Mouse (Mus musculus): Measurements from ENCODE around the gene Pnpla7. TPM values are rescaled to one million over a fixed set of nuclear protein-coding genes. Genes with fewer than 3 reads are reported as not detected.
A peak's percentile ranks its signal among the peaks of the same experiment; 100 is the strongest.
"Not testable (repeated sequence)": the region's sequence is repeated elsewhere in the genome, so short reads cannot be mapped to it uniquely, and the experiment has no call there.

The Pnpla7 gene
- 3.6 and 5.5 TPM in 2 replicates for polyA plus RNA-seq (2016; fragmentation: Nextera tagmentation; extraction: Ambion mirVana)

DNA sequence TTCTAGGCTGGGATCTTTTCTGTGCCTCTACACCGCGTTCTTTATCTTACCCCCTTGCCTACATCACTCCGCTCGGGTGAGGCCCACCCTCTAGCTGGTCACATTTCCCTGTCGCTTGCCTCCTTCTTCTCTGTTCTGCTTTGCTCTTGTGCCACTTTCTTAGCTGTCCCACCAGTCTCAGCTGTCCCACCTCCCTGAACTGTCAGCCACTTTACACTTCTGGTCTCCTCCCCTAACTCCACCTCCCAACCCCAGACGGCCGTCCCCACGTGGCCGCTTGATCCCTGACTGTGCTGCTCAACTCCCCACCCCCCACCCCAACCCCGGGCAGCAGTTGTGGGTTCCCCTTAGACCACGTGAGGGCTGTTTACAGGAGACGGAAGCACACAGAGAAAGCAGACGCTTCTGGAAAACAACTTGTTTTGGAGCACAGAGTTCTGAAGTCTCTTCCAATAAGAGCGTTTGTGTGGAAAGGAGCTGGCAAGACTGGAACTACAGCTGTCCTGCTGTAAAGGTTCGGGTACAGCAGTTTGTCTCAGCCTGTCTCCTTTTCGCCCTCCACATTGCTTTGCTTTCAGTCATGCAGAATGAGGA, at the start of gene Pnpla7:
Gene Pnpla7 (plus strand): TSS at position 330 of the 594 bp plus-strand sequence.
- Histone ChIP-seq H3K4me3 (peak within 1 kb of the TSS; percentile 76), H3K4me1 (peaks cover 21% of the 10 kb centered on the region), H3K27me3 (no peaks in the 10 kb centered on the region), H3K27ac (replicated peaks) (peak within 1 kb of the TSS; percentile 91), H3K36me3 (peaks cover 16% of the 10 kb centered on the region), H3K4me2 (replicated peaks) (peak within 1 kb of the TSS; percentile 94), H3K9me3 (no peaks in the 10 kb centered on the region), H3K9ac (replicated peaks) (peak within 1 kb of the TSS; percentile 83)
- peak; percentile 25 for ATAC-seq (ENCODE audit: low FRiP score, low read depth)
- WGBS: under 1% methylated on average over 16 of the region's 16 CpGs

DNA sequence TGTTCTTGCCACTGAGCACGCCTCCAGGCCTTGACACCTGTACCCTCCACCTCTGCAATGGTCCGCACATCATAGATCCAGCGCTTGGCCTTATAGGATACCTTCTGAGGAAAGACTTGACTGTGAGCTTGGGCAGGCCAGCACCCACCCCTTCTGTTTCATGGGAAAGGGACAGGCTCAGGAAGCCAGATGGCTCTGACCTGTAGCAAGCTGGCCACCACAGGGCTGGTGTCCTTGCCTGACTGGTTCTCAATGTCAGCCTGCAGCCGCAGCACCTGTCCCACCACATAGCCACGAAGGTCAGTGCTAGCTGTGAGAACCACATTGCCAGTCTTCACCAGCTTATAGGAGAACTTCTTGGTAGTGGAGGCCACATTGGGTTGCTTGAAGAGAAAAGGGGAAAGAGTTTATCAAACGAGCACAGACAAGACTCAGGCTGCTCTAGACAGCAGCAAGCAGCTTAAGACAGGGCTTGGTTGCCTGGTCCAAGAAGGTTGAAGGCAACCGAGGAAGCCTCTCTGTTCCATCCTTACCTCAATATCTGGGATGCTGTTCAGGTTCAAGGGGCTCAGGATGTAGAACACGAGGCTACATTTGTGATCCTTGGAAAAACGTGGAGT, 49.4 kb upstream of the Pnpla7 start:
- Histone ChIP-seq H3K4me1 (no peaks in the 10 kb centered on the region), H3K9me3 (no peaks in the 10 kb centered on the region), H3K4me2 (replicated peaks) (no peak overlapping the region), H3K9ac (replicated peaks) (no peak overlapping the region), H3K27ac (replicated peaks) (no peak overlapping the region), H3K36me3 (no peaks in the 10 kb centered on the region), H3K4me3 (no peak overlapping the region), H3K27me3 (no peaks in the 10 kb centered on the region)
- WGBS: 90% methylated on average over 9 of the region's 9 CpGs
- ATAC-seq (ENCODE audit: low FRiP score, low read depth): no peak

DNA sequence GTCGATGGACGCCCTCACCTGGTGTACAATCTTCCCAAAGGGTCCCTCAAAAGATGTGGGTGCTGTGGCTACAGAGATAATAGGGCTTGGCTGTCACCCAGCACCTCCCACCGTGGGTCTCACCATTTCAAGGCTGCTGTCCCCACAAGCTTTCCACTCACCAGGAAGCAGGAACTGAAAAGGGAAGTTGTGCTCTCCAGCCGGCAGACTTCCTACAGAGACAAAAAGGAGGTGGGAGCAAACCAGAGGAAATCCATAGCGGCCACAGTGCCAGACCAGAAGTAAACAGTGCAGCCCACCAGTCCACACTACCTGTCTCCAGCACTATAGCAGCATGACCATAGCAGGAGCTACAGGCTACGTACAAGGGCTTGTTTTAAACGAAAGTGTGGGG, 48.9 kb upstream of the Pnpla7 start:
- Histone ChIP-seq H3K9ac (replicated peaks) (no peak overlapping the region), H3K27ac (replicated peaks) (no peak overlapping the region), H3K4me3 (no peak overlapping the region), H3K36me3 (no peaks in the 10 kb centered on the region), H3K4me1 (no peaks in the 10 kb centered on the region), H3K9me3 (no peaks in the 10 kb centered on the region), H3K27me3 (no peaks in the 10 kb centered on the region), H3K4me2 (replicated peaks) (no peak overlapping the region)
- 80% methylated on average over 7 of the region's 7 CpGs for WGBS
- no peak for ATAC-seq (ENCODE audit: low FRiP score, low read depth)

DNA sequence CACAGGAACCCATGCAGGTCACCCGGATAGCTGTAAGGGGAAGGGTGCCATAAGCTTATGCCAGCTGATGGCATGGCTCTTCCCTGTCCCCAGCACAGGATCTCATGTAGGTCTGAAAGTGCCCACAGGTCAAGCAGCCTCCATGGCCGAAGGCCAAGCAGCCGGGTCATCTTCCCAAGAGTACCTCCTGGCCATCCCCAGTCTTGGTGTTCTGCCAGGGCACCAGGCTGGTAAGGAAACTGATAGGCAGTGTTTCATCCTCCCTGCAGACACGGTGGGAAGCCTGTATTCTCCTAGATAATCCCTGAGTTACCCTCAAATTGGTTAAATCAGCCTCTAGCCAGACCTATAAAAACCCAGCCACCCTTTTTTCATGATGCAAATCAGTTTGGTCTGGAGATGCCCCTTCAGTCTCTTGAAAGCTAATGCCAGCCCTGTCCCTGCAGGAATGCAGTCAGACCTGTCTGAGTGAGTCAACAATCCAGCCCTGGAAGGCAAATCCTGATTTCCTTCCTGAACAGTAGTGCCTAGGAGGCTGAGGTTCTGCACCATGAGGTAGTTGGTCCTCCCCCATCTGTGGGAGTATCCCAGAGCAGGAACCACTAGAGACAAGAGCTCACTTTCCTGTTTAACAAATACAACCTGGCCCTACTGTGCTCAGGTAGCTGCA, 47.9 kb upstream of the Pnpla7 start:
- Histone ChIP-seq H3K27ac (replicated peaks) (no peak overlapping the region), H3K4me2 (replicated peaks) (no peak overlapping the region), H3K27me3 (no peaks in the 10 kb centered on the region), H3K9me3 (no peaks in the 10 kb centered on the region), H3K9ac (replicated peaks) (no peak overlapping the region), H3K36me3 (no peaks in the 10 kb centered on the region), H3K4me3 (no peak overlapping the region), H3K4me1 (no peaks in the 10 kb centered on the region)
- WGBS: 66% methylated on average over 4 of the region's 4 CpGs
- ATAC-seq (ENCODE audit: low FRiP score, low read depth): no peak

DNA sequence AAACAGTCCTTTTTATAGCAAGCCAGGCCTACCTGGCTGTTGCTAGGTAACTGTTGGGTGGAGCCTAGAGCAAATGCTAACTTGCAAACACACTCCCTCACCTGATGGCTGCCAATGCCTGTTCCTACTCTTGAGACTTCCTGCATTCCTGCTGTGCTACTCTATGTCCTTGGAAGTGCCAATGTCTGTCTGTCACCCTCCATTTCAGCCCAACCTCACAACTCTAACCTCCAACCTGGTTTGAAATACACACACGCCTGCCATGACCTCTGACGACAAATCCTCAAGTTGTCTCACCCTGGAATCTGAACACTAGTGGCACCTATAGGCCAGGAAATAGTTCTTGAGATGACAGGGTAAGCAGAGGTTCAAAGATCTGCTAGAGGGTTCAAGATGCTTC, 46.7 kb upstream of the Pnpla7 start:
- no peaks in the 10 kb centered on the region for H3K36me3 ChIP-seq
- ATAC-seq (ENCODE audit: low FRiP score, low read depth): no peak

DNA sequence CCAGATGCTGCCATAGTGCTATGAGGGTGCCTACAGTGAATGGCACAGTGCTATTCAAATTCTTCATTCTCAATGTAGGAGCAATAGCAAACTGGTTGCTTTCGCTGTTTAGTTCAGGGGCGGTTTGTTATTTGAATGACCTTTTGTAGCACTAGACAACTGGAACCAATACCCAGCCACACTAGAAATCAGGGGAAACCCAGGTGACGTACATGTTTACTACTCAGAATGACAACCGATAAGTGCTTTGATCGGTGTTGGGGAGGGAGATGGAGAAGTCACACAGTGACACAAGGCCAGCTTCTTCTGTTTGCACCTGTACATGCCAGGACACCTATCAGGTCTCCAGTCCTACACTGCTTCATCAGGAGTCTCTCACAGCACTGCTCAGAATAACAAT, 46.2 kb upstream of the Pnpla7 start:
- no peaks in the 10 kb centered on the region for H3K36me3 ChIP-seq
- no peak overlapping the region for H3K27ac ChIP-seq (replicated peaks)
- no peaks in the 10 kb centered on the region for H3K9me3 ChIP-seq
- H3K4me3 ChIP-seq: no peak overlapping the region
- peaks cover 5% of the 10 kb centered on the region for H3K4me1 ChIP-seq
- no peak overlapping the region for H3K9ac ChIP-seq (replicated peaks)
- no peak overlapping the region for H3K4me2 ChIP-seq (replicated peaks)
- WGBS: 92% methylated on average over 5 of the region's 5 CpGs
- H3K27me3 ChIP-seq: peaks cover 13% of the 10 kb centered on the region
- no peak for ATAC-seq (ENCODE audit: low FRiP score, low read depth)

More for the DNA sequence above, 46.7 kb upstream of the Pnpla7 start:
- peaks cover 8% of the 10 kb centered on the region for H3K27me3 ChIP-seq
- no peaks in the 10 kb centered on the region for H3K9me3 ChIP-seq
- H3K4me3 ChIP-seq: no peak overlapping the region
- 63% methylated on average over 2 of the region's 2 CpGs for WGBS
- H3K4me2 ChIP-seq (replicated peaks): no peak overlapping the region
- H3K9ac ChIP-seq (replicated peaks): no peak overlapping the region
- peaks cover under 1% of the 10 kb centered on the region; the same call in 1 of the 2 replicates for H3K4me1 ChIP-seq
- no peak overlapping the region for H3K27ac ChIP-seq (replicated peaks)

DNA sequence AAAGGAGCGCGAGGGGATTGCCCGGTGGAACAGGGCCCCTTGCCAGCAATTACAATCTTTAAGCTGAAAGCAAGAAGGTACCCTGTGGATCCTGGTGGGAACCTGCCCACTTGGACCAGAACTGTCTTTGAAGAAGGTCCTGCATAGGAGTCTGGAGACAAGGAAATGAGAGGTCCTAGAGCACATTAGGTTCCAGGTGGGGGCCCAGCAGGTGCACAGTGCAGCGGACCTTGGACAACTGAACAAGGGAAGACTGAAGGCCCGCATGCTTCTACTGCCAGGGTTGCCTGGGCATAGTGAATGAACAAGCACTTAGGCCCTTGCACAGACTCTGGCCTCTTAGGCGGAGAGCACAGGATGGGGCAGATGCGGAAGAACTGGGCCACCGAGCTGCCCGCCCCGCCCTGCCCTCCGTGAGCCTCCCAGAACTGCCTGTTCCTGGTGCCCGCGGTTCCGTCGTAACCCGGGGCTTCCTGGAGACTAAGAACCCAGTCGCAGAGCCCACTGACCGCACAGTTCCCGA, 41.3 kb upstream of the Pnpla7 start:
- H3K27ac ChIP-seq (replicated peaks): no peak overlapping the region
- peak overlapping the region; percentile 93 for H3K4me2 ChIP-seq (replicated peaks)
- peak; percentile 67 for ATAC-seq (ENCODE audit: low FRiP score, low read depth)
- no peaks in the 10 kb centered on the region for H3K9me3 ChIP-seq
- peak overlapping the region; percentile 65 for H3K9ac ChIP-seq (replicated peaks)
- peaks cover 14% of the 10 kb centered on the region for H3K4me1 ChIP-seq
- H3K4me3 ChIP-seq: peak overlapping the region; percentile 57
- H3K36me3 ChIP-seq: no peaks in the 10 kb centered on the region
- peaks cover 25% of the 10 kb centered on the region for H3K27me3 ChIP-seq
- 6% methylated on average over 19 of the region's 19 CpGs for WGBS

DNA sequence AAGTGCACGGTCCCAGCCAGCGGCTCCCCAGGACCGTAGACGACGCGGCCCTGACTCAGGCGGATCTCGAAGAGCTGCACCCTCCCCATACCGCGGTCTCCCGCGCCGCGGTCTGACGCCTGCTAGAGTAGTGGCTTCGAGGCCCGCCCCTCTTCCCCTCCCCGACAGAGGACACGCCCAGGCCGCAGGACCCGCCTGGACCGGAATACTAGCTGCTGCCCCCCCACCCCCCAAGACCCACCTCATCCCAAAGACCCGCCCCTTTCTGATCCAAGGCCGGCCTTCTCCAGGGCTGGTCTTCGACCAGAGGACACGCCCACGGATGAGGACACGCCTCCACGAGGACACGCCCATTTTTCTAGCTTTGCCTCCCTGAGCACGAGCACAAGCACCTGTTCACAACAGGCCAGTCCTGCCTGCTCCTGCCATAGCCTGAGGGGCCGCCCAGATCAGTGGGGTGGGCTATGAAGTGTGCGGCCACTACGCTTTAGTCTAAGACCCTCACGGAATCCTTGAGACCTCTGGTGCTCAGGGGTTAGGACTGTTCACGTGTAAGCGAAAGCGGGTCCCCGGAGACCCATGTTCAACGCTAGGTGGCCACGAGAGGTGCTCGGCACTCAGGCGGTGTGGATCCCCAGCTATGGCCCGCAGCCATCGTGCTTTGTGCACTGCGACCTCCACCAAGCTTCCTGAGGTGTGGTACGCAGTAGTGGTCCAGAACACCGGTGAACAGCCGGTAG, 40.6 kb upstream of the Pnpla7 start, which contains the start of gene Arrdc1:
Gene Arrdc1 (minus strand): TSS at position 196 of the 740 bp plus-strand sequence.
- H3K9me3 ChIP-seq: no peaks in the 10 kb centered on the region
- peak within 1 kb of the TSS; percentile 93 for H3K4me2 ChIP-seq (replicated peaks)
- peak within 1 kb of the TSS; percentile 65 for H3K9ac ChIP-seq (replicated peaks)
- H3K27ac ChIP-seq (replicated peaks): no peak within 1 kb of the TSS
- H3K4me3 ChIP-seq: peak within 1 kb of the TSS; percentile 57
- WGBS: under 1% methylated on average over 49 of the region's 49 CpGs
- H3K36me3 ChIP-seq: no peaks in the 10 kb centered on the region
- peaks cover 14% of the 10 kb centered on the region for H3K4me1 ChIP-seq
- peak; percentile 91 for ATAC-seq (ENCODE audit: low FRiP score, low read depth)
- H3K27me3 ChIP-seq: peaks cover 25% of the 10 kb centered on the region

DNA sequence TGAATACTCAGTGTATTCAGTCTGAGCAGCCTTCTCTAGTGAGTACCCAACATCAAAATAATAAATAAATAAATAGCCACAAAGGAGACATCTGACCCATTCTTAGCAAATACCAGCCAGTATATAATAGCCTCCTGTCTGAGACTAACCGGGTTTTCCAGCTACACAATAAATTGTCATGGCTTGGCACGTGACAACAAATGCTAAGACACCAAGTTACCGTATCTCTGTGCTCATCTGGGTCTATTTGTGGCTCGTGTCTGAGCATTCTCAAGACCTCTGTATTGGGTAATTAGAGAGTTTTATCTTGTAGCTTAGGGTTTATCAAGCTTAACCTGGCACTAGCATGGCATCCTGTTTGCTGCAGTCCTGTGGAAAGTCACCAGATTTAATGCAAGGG, 33.7 kb upstream of the Pnpla7 start:
- H3K4me1 ChIP-seq: no peaks in the 10 kb centered on the region
- H3K36me3 ChIP-seq: no peaks in the 10 kb centered on the region
- no peak overlapping the region for H3K27ac ChIP-seq (replicated peaks)
- no peak overlapping the region for H3K4me3 ChIP-seq
- 81% methylated on average over 4 of the region's 4 CpGs for WGBS
- no peaks in the 10 kb centered on the region for H3K27me3 ChIP-seq
- H3K9ac ChIP-seq (replicated peaks): no peak overlapping the region
- ATAC-seq (ENCODE audit: low FRiP score, low read depth): no peak
- no peak overlapping the region for H3K4me2 ChIP-seq (replicated peaks)
- no peaks in the 10 kb centered on the region for H3K9me3 ChIP-seq

DNA sequence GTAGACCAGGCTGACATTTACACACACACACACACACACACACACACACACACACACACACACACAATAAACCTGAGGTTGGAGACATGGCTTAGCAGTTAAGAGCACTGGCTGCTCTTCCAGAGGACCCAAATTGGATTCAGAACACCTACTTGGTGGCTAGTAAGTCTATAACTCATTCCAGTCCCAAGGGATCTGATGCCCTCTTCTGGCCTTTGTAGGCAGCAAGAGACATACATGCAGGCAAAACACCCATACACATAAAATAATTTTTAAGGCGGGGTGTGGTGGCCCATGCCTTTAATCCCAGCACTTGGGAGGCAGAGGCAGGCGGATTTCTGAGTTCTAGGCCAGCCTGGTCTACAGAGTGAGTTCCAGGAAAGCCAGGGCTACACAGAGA, 31.5 kb upstream of the Pnpla7 start:
- not testable (repeated sequence) for ATAC-seq (ENCODE audit: low FRiP score, low read depth); H3K4me1 ChIP-seq; H3K36me3 ChIP-seq; H3K9ac ChIP-seq (replicated peaks); H3K27ac ChIP-seq (replicated peaks); H3K4me3 ChIP-seq; H3K9me3 ChIP-seq; H3K27me3 ChIP-seq; H3K4me2 ChIP-seq (replicated peaks)
- WGBS: 42% methylated on average over 2 of the region's 2 CpGs

DNA sequence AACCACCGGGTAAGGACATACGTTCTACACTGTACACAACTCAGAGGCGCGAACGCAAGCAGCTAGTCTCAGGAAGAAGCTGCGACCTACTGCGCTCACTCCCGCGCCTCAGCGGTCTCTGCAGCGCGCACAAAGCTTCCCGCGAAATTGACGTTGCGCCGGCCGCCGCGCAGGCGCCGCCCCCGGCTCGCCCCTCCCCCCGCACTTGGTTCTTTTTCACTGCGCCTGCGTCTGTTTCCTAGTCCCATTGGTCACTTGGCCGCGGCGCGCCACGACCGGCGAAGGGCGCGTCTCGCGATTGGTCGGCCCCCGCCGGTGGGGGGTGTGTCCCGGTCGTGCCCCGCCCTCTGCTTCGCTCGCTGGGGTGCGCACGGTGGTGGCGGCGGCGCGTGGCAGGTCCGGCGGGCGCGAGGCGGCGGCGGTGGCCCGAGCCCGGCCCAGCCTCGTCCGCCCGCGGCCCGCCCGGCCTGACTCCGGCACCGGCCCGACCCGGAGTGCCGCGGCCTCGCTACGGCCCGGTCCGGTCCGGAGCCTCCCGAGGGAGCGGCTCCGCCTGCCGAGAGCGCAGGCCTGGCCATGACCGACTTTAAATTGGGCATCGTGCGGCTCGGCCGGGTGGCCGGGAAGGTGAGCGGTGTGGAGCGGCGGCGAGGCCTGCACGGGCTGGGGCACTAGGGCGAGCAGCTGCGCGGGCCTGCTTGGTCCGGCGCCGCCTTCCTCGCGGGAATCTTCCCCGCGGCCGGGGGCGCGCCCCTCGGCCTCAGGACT, 26.2 kb upstream of the Pnpla7 start, which contains the start of gene Zmynd19:
Gene Zmynd19 (plus strand): TSS at position 372 of the 768 bp plus-strand sequence.
- peaks cover 31% of the 10 kb centered on the region for H3K36me3 ChIP-seq
- ATAC-seq (ENCODE audit: low FRiP score, low read depth): peak; percentile 99
- peak within 1 kb of the TSS; percentile 94 for H3K9ac ChIP-seq (replicated peaks)
- H3K27ac ChIP-seq (replicated peaks): peak within 1 kb of the TSS; percentile 69
- H3K4me1 ChIP-seq: peaks cover 16% of the 10 kb centered on the region
- H3K4me2 ChIP-seq (replicated peaks): peak within 1 kb of the TSS; percentile 94
- WGBS: under 1% methylated on average over 108 of the region's 108 CpGs
- no peaks in the 10 kb centered on the region for H3K9me3 ChIP-seq
- H3K4me3 ChIP-seq: peak within 1 kb of the TSS; percentile 89
- no peaks in the 10 kb centered on the region for H3K27me3 ChIP-seq
